Mouse (Mus musculus) retina, postnatal 7 days (tissue): Measurements from ENCODE around the gene Gnpat.

Source experiments
- DNase-seq: peaks from one replicate; pipeline ENCODE4 v3.0.0-alpha.2; 2012; ENCODE audit warnings: low read depth, low spot score

Gnpat gene

DNA sequence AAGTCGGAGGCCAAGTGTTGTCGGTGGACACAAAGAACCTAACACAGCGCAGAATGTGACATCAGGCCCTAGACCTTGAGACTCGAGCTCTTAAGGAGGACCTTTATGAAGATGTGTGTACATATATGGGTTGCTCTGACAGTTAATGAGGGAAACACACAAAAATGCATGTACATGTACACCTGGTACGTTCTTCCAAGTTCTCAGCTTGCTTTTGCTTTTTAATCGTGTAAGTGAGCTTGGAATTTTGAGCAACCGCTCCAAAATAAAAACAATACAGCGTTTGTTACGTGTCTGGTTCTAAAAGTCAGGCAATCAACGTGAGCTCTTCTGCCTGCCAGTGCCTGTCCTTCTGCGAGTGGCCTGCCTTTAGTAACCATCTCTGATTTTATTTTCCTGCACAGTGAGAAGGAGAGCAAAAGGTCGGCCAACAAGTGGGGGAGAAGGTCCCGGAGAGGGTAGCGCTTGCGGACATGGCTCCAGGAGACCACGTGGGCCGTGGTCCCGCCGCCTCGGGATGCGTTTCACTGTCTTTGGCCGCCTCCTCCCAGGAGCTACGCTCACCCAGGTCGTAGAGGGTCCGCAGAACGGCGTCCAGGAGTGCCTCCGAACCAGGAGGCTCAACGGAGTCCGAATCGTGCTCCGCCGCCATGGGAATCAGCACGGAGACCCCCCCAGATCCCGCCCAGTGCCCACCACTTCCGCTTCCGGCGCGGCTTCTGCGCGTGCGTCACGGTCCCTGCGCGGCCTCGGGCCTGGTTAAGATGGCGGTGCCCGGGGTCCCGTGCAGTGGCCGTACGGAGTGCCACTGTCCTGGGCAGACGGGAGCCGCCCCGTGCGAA is at the start of gene Gnpat, which contains the start of gene 2810004N23Rik:
TSS of gene Gnpat (plus strand) at position 713 of the 842 bp plus-strand sequence.
TSS of gene 2810004N23Rik (minus strand) at position 800 of the 842 bp plus-strand sequence.
- DNase-seq = peak; percentile 90

DNA sequence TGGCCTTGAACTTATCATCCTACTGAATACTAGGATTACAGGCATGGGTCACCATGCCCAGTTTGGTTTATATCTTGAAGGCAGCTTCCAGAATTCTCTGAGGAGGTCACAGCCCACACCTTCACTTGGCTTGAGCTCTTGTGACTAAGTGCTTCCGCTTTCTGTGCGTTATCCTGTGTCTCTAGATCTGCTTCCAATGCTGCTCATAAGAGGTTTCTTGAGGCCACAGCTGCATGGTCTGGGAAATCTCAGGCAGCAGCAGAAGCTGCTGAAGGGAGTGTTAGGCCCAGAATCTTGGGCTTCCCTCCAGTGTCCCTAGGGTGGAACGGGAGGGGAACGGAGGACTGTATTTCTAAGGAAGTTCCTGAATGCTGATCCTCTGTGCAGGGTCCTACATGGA is 49.5 kb upstream of the Gnpat start:
- DNase-seq = no peak

DNA sequence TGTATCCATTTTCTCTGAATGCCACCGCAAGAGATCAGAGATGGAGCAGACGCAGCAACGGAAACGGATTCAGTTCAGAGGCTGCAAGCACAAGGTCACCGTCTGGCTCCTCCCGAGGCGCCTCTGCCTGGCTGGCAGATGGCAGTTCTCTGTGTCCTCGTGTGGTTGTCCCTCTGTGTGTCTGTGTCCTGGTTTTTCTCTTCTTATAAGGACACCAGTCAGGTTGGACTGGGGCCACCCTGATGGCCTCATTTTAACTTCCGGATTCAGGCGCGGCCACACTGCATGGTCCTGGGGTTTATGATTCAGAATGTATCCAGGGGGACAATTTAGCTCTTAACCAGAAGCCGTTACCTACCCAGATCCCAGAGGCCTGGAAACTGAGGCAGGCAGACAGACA is 47.0 kb upstream of the Gnpat start:
- no peak for DNase-seq

DNA sequence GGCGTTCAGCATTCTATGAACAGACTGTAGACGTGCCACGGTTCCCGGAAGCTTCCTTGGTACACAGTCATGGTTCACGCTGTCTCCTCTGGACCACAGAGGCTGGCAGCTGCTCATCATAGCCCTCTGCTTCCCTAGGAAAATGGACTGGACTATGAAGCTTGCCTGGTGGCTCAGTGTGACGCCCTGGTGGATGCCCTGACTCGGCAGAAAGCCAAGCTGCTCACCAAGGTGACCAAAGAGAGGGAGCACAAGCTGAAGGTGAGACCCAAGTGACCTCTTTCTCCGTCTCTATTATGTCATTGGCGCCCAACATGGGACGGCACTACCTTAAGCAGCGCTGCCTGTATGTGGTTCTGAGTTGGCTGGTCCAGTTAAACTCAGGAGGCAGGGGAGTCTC is 46.0 kb upstream of the Gnpat start:
- DNase-seq = no peak

DNA sequence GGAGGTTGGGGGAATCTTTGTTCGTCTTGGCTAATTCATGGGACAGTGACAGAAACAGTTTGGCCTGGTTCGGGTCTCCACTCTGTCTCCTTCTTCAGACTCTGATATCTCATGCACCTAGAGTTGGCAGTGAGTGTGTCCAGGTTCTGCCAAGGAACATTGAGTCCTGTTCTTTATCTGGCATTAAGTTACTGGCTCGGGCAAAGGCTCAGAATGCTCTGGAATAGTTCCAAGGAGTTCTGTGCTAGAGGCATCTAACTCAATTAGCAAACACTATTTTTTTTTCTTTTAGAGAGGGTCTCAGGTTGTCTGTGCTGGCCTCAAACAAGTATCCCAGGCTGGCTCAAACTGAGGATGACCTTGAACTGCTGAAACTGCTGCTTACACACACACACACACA is 45.5 kb upstream of the Gnpat start:
- DNase-seq = no peak

DNA sequence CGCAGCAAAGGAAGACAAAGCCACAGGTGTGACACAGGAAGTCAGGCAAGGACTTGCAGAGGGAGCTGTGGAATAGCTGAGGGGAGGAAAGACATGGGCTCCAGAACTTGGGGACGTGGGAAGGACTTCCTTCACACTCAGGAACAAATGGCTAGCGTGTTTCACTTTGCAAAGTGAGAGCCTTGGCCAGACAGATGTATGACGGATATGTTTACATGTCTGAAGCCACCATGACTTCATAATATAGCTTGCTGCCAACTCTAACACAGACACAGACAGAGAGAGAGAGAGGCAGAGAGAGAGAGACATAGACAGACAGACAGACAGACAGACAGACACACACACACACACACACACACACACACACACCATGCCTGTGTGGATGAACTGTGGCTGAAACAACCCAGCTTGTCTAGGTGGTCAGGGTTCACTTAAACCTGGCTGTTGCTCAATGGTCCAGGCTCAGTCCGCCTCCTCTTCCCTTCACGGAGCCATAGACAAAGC is 43.2 kb upstream of the Gnpat start:
- no peak for DNase-seq

DNA sequence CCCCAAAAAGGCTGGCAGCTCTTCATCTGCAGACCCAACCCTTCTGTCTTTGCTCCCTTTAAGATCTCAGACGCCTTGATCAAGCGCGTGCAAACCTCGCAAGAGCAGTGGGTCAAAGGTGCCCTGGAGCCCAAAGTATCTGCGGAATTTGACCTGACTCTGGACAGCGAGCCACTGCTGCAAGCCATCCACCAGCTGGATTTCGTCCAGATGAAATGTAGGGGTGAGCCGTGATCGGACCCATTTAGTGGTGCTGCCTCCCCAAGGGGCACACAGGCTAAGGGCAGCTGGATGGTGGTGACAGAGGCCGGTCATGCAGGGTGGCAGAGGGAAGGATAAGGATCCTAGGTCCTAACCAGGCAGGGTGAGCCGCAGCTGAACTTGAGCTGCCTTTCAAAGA is 42.7 kb upstream of the Gnpat start:
- no peak for DNase-seq

DNA sequence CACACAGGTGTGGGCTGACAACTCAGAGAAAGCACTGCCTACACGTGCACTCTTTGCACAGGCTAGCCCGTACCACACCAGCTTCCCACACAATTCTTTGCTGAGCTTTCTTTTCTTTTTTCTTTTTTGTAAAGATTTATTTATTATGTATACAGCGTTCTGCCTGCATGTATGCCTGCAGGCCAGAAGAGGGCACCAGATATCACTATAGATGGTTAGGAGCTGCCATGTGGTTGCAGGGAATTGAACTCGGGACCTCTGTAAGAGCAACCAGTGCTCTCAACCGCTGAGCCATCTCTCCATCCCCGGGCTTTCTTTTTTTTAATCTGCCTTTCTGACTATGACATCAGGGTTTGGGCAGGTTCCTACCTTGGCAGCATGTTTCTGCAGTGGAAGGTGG is 39.3 kb upstream of the Gnpat start:
- no peak for DNase-seq

DNA sequence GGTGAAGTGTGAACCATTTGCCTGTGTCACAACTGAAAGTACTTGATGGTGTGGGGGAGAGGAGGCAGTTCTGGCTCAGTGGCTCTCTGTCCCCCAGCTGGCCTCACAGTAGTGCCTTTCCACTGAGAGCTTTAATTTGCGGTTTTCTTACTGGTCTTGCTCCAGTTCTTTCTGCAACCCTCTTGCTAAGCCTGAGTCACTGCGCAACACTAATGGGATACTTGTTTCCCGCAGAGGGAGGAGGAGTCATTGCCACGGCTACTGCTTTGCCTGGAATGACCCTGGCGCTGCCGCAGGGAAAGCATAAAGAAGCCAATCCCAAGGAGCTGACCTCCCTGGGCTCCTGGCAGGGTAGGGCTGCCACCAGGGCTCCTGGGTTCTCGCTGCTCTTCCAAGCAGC is 36.2 kb upstream of the Gnpat start:
- DNase-seq = no peak

DNA sequence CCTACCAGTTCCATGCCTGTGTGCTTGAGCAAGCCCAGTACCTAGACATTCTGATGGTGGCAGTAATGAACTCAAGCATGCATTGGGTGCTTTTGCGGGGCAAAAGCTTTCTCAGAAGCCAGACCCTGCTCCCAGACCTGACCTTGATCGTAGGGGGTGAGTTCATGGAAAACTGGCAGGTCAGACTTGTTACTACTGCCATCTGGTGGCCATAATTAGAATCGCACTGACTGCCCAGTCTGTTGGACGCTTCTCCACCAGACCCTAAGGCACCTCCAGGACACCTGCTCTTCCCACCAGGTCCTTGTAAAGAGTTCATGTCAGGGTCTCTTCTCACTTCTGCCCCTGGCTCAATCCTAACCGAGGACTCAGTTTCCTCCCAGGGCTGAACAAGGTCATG is 35.4 kb upstream of the Gnpat start:
- peak; percentile 64 for DNase-seq

DNA sequence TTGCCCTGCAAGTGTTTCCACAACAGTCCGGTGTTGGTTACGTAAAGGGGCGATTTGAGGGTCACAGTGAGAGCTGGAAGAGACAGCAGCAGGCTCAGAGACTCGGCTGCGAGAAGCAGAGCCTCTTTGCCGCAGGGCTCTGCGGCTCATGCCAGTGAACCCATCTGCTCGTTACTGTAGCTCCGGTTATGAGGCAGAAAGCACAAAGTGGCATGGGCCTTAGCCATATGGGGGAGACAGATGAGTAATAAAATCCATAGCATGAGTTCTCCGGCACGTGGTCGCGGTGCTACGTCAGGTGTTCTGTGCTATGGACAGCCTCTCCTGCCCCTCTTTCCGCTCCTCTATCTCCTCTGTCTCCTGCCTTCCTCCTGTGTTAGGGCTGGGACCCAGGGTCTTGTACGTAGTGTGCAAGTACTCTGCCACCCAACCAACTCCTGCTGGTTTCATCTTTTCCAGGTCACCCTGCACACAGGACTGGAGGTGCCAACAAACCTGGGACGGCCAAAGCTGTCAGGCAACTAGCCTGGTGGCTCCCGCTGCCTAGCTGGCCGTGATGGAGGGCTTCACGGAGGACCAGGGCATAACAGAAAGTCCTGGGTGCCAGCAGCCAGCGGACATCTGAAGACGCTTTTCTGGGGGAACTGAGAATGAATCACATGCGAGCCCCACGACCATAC is 34.1 kb upstream of the Gnpat start:
- no peak for DNase-seq

DNA sequence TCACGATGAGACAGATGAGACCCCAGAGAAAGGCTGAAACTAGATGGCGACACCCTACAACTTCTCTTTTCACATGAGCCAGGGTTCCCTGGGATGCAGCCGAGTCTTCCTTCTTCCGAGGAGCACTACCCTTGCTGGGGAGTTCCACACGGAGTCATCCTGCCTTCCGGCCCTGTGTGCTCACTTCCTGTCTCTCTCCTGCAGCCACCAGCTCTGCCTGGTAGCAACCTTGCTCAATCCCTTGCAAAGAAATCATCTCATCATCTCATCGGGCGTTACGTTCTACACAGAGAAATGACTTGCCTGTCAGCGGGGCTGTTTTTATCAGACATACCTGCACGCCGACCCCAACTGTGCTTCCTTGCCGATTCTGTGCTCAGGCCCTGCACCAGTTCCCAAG is 32.8 kb upstream of the Gnpat start:
- no peak for DNase-seq

DNA sequence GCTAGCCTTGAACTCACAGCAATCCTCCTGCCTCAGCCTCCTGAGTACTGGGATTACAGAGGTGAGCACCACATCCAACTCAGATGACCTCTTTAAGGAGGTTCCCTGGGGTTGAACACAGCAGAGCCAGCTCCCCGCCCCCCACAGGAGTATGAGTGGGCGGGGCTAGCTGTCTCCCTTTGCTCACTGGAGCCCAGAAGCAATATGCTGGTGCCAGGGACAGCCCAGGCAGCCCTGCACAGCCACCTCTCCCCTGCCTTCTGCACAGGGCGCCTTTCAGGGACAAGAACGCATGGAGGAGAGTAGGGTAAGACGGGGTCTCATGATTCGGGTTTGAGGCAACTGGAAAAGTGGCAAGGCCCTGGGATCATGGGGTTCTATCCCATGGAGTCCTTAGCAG is 31.3 kb upstream of the Gnpat start:
- DNase-seq = no peak

DNA sequence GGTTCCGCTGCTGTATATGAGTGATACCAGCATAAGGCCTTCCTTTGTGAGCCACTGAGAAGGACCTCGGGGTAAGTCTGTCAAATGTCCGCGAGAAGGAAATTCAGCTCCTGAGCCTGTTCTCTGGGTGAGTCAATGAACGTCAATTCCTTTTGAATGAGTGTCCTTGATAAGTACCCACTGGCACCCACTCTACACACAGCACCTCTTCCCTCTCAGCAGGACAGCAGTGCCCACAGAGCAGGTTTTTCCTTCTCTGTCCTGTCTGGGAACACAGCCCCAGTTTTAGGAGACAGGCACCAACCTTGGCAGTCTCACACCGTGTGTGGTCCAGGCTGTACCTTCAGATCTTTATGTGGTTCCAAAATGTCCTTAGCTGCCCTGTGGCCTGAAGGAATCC is 30.9 kb upstream of the Gnpat start:
- no peak for DNase-seq

DNA sequence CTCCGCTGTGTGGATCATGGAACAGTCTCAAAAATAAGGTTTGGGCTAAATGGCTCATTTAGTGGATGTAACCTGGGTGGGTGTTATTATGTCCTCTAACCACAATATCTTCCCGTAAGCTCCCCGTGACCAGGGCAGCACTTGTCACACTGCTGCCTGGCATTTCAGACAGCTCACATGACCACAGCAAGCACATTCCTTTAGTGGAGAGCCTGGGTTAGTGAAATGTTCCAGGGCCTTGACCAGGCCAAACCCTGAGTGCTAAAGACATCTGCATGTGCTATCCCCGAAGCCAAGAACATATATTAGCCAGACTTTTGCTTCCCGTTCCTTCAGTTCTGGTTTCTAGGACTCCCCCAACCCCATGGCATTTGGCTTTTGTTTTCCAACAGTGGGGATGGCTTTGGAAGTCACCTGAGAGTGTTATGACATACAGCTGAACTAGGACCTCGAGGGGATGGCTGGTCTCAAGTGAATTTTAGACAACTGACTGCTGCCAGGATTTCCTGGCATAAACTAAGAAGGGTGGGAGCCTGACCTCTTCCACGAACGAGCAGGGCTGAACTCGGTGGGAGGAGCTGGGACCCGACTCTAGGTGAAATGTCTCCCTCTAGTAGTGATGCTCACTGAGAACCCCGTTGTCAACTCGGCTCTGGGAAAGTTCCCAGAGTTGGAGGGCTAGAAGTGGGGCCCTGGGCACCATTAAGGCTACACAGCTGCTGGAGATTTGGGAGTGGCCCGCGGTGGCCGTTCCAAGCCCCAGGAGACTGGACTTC is 29.2 kb upstream of the Gnpat start:
- DNase-seq = no peak

DNA sequence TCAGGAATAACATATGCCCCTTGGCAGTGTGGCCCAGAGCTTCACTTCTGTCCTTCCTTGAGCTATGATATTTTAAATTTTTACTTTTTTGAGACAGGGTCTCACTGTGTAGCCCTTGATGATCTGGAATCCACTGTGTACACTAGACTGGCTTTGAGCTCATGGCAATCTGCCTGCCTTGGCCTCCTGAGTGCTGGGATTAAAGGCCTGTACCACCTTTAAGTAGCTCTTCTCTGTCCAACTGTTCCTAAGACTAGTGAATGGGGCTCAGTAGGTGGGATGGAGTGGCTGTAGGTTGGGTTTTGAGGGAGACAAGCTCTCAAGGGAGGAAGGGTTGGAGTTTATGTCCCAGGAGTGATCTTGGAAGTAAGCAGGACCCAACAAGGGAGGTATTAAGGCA is 27.0 kb upstream of the Gnpat start:
- DNase-seq = no peak

DNA sequence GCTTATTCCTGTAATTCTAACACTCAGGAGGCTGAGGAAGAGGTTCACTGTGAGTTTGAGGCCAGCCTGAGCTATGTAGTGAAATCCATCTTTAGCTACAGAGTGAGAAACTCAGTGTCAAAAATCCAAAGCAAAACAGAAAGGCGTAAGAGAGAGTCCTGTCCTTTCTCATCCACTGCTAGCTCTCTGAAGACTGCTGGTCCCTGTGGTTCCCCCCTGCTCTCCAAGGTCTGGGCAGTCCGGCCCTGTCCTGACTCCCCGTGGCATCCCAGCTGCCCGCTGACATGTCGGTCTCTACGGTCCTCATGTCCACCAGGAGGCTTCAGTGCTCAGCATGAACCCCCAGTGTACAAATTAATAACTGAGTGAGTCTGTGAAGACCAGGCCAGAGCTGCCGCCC is 26.6 kb upstream of the Gnpat start:
- no peak for DNase-seq

DNA sequence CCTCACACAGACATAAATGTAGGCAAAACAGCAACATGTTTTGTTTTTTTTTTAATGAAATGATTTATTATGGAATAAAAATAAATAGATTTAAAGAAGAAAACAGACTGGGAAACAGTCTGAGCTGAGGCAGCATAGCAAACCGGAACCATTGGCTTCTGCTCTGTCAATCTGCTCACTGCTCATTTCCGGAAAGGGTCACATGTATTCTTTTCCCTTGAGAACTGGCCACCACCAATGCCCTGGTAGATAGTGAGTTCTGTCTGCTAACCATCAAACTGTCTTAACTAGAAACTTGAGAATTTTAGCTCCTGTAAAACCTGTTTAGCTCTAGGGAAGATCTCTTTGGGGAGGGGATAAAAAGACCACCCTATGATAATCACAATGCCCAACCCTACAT is 25.9 kb upstream of the Gnpat start:
- DNase-seq = no peak

DNA sequence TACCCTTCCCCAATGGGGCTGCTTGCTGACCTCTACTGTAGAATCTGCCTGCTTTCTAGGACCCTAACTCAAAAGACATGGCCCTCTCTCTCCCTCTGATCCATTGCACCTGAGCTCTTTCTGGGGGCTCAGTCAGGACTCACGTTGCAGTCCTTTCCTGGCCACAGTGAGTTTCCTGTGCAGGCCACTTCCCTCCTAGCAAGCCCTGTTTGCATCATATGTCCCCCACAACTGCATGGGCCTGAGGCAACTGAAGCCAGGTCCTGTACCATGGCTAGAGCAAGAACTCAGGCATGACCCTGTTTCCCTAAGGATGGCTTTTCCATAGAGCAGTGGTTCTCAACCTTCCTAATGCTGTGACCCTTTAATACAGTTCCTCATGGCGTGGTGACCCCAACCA is 24.9 kb upstream of the Gnpat start:
- DNase-seq = no peak

DNA sequence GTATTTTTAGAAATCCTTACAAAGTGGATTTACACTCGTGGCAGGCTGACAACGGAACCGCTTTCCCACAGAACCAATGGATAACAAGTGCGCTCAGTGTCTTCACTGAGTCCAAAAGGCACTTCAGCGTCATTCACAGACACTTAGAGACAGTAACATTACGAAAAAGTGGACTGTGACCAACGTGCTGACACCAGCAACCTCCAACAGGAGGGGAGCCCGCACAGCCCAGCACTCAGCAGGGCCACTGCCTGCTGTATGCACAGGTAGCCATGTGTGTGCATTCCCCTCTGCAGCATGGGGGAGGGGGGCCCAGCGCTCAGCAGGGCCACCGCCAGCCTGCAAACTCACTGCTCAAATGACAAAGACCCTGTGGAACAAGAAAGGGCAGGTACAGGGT is 23.5 kb upstream of the Gnpat start:
- no peak for DNase-seq

DNA sequence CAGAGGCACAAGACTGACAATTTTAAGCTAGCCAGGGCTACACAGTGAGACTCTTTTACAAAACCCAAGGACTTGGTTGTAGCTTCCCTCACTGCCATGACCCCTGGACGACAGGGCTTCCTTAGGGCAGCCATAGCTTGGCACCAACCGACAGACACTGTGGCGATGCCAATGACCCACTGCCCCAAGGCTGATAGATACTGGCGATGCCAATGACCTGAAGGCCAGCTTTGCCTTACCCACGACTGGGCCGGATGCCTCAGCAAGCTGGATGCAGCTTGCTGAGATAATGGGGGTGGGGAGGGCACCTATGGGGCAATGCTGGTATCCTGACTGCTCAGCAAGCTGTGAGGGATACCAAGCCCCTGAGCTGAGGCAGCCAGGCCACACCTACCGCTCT is 21.9 kb upstream of the Gnpat start:
- no peak for DNase-seq

DNA sequence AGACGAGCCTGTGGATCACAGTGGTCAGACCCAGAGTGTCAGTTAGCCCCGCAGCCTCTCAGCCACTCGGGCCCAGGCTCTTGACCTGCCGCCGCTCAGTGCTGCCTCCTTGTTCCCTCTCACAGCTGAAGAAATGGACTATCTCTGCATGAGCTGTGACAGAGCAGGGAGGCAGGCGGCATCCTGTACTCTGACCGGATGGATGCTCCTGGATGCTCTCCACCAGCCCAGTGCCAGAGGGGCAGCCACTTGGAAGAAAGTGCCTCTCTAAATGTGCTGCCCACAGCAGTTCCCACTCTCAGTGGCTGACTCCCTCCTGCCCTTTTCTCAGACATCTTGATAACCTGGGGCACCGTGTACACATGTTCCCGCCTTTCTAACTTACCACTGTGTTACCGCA is 21.1 kb upstream of the Gnpat start:
- DNase-seq = no peak
